ENCODE assay signal across 16 mouse cellular contexts in genomic region chr6:83203320-83203719, GRCm38 (mm10). TPM values are rescaled to one million over a fixed set of nuclear protein-coding genes. Genes with fewer than 3 reads are reported as not detected.
DNase-seq lines count a peak whose midpoint lies in the region; ATAC-seq and TF ChIP-seq lines count a peak whose summit lies in the region.
"Had no signal": no experiment of that assay in that cellular context is flagged by ENCODE, and none has a peak within 500 bp of the region (broad histone marks: within the 10 kb centered on the region; RNA-seq: fewer than 3 reads in every experiment).

No protein-coding gene starts in this region.

- ATAC-seq in frontal cortex, adult (ENCODE audit: low TSS enrichment) = peak; percentile 28
- ATAC-seq: forebrain, embryonic 13.5 days; forebrain, embryonic 15.5 days; forebrain, postnatal 0 days had no signal

- no peaks in the 10 kb centered on the region for H3K27me3 ChIP-seq in myocyte (ENCODE audit: control insufficient read depth, insufficient read depth, insufficient read length)
- H3K27me3 ChIP-seq: embryonic facial prominence, embryonic 12.5 days; forebrain, embryonic 13.5 days; forebrain, embryonic 15.5 days had no signal

- no peak overlapping the region for H3ac ChIP-seq in myocyte (ENCODE audit: control insufficient read depth, insufficient read length)

- H3K79me2 ChIP-seq in myocyte (ENCODE audit: control insufficient read depth, insufficient read depth) = no peaks in the 10 kb centered on the region

- no peak overlapping the region for H3K4me2 ChIP-seq in myocyte (ENCODE audit: low read depth)
- H3K4me2 ChIP-seq: embryonic facial prominence, embryonic 12.5 days; forebrain, embryonic 13.5 days; forebrain, embryonic 15.5 days had no signal

- DNase-seq in frontal cortex, postnatal 14 days (ENCODE audit: low spot score in 2 of 2) = no peak
- peak; percentile 54 for DNase-seq in brain, adult 2 months (ENCODE audit: low read depth, low spot score)
- no peak for DNase-seq in thymus, adult 18-20 months
- DNase-seq: adrenal gland, adult 2 months; adrenal gland, postnatal 10 days; adrenal gland, postnatal 25 days; cerebellum, adult 11-12 months; cerebellum, adult 2 months; cerebellum, adult 9-10 months; forebrain, postnatal 0 days had no signal

- no peaks in the 10 kb centered on the region for H3K36me3 ChIP-seq in myocyte (ENCODE audit: control insufficient read depth, insufficient read depth)

- H3K4me3 ChIP-seq in myocyte = no peak overlapping the region
- H3K4me3 ChIP-seq: embryonic facial prominence, embryonic 10.5 days; embryonic facial prominence, embryonic 12.5 days; forebrain, embryonic 13.5 days; forebrain, embryonic 15.5 days had no signal

- TF ChIP-seq POLR2A in myocyte (IDR thresholded peaks at IDR 0.05; ENCODE audit: insufficient read length, low read depth) = no peak

TF ChIP-seq in myocyte, 11 proteins besides CTCF, POLR2A, EP300 and RAD21:
- TF ChIP-seq REST (IDR thresholded peaks at IDR 0.05; ENCODE audit: insufficient read depth, insufficient read length) (no peak), POLR2AphosphoS2 (IDR thresholded peaks at IDR 0.05; ENCODE audit: insufficient read length, low read depth) (peak; percentile 21), MYOD1 (IDR thresholded peaks at IDR 0.05; ENCODE audit: control insufficient read depth in 1 of 3, insufficient read length in 2 of 3, low read depth in 2 of 3) (no peak), E2F4 (IDR thresholded peaks at IDR 0.05; ENCODE audit: insufficient read depth) (no peak)
TF ChIP-seq in myocyte: peak in this region for 1.

RNA-seq across cellular contexts. Expression of gene Slc4a5, which starts 16.3 kb away (rescaled TPM):
- 0.02 TPM for polyA plus RNA-seq in myocyte (2012; fragmentation: generic; extraction: Trizol)

RNA-seq across cellular contexts. Expression of gene Dctn1, which starts 37.6 kb away (rescaled TPM):
- polyA plus RNA-seq in myocyte (2012; fragmentation: generic; extraction: Trizol) = 106 TPM

RNA-seq across cellular contexts. Expression of gene 1700003E16Rik, which starts 47.1 kb away (rescaled TPM):
- polyA plus RNA-seq in myocyte (2012; fragmentation: generic; extraction: Trizol) = 1.9 TPM

RNA-seq across cellular contexts. Expression of gene Wdr54, which starts 47.1 kb away (rescaled TPM):
- polyA plus RNA-seq in myocyte (2012; fragmentation: generic; extraction: Trizol) = 12.3 TPM
